Mouse (Mus musculus) midbrain, postnatal 0 days (tissue): ENCODE measurements around the gene Flrt2. TPM values are rescaled to one million over a fixed set of nuclear protein-coding genes. Genes with fewer than 3 reads are reported as not detected.

Experiments
- ATAC-seq: fragments of 200-750 bp; cut with Nextera tagmentation; 2 replicates; pipeline ENCODE4 v1.8.0; 2017; ENCODE audit warnings: moderate number of reproducible peaks, mild to moderate bottlenecking, moderate TSS enrichment, moderate library complexity; ENCODE audit not compliant: low FRiP score
- DNase-seq: peaks from one replicate; pipeline ENCODE4 v3.0.0-alpha.2; 2015; ENCODE audit warnings: low spot score
- H3K27ac ChIP-seq: fragments of 300-500 bp; sonication (generic); 2 replicates; pipeline ENCODE4 v1.5.1; 2014; ENCODE audit warnings: low read depth, mild to moderate bottlenecking, low read length, mixed read lengths
- H3K27me3 ChIP-seq: fragments of 300-500 bp; sonication (generic); 2 replicates; pipeline ENCODE4 v1.6.1; 2014; ENCODE audit warnings: low read length, control low read depth, mixed read lengths; ENCODE audit not compliant: insufficient read depth
- H3K36me3 ChIP-seq: fragments of 300-500 bp; sonication (generic); 2 replicates; pipeline ENCODE4 v1.6.1; 2014; ENCODE audit warnings: low read length, control low read depth, mixed read lengths; ENCODE audit not compliant: insufficient read depth
- H3K4me1 ChIP-seq: fragments of 300-500 bp; sonication (generic); 2 replicates; pipeline ENCODE4 v1.6.1; 2014; ENCODE audit warnings: mild to moderate bottlenecking, control low read depth, antibody characterized with exemption, low read length, mixed read lengths; ENCODE audit not compliant: insufficient read depth
- H3K4me2 ChIP-seq: fragments of 300-500 bp; sonication (generic); 2 replicates; pipeline ENCODE4 v1.6.1; 2014; ENCODE audit warnings: low read depth, mild to moderate bottlenecking, low read length, mixed read lengths; ENCODE audit not compliant: poor library complexity, severe bottlenecking
- H3K4me3 ChIP-seq: fragments of 300-500 bp; sonication (generic); 2 replicates; pipeline ENCODE4 v1.5.1; 2014; ENCODE audit warnings: low read depth, mild to moderate bottlenecking, low read length, moderate library complexity
- H3K9ac ChIP-seq: fragments of 300-500 bp; sonication (generic); replicated peaks from 2 replicates; pipeline ENCODE4 v1.6.1; 2014; ENCODE audit warnings: mild to moderate bottlenecking, low read length, moderate library complexity, mixed read lengths; ENCODE audit not compliant: poor library complexity, severe bottlenecking
- H3K9me3 ChIP-seq: fragments of 300-500 bp; sonication (generic); 2 replicates; pipeline ENCODE4 v1.6.1; 2016; ENCODE audit warnings: low read length, control low read depth
- CTCF ChIP-seq: IDR thresholded peaks from 2 replicates; pipeline ENCODE4 v1.5.1; 2016; ENCODE audit warnings: antibody characterized with exemption, mild to moderate bottlenecking
- whole genome bisulfite sequencing: fragments of 180-500 bp; shearing (Covaris S2); extraction: QIAGEN DNeasy Blood & Tissue Kit; methylation state at CpG from one replicate; pipeline ENCODE4 v1.1.7; 2014; 5-methylcytosine and 5-hydroxymethylcytosine counted together
- polyA plus RNA-seq: library from polyadenylated mRNA; unstranded; fragments of >200 nt; fragmentation: Nextera tagmentation; extraction: Ambion mirVana; gene quantifications from 2 replicates; pipeline ENCODE4 v1.2.1, GENCODE M21; 2015
- total RNA-seq: library from RNA; depleted of rRNA; stranded (reverse); fragments of >200 nt; gene quantifications from 2 replicates; pipeline ENCODE4 v1.2.3, GENCODE M21; 2014

Flrt2 gene
- total and polyA plus RNA-seq, 2 experiments from 2014 or later: 12.3 to 44.6 TPM

- TF ChIP-seq CTCF: peak; percentile 56
- Histone ChIP-seq H3K4me1 (peaks cover 3% of the 10 kb centered on the region), H3K27ac (peak overlapping the region; percentile 88), H3K4me2 (peak overlapping the region; percentile 82), H3K36me3 (no peaks in the 10 kb centered on the region), H3K4me3 (peak overlapping the region; percentile 90), H3K27me3 (no peaks in the 10 kb centered on the region), H3K9me3 (no peaks in the 10 kb centered on the region), H3K9ac (peak overlapping the region; percentile 86)
- under 1% methylated on average over 49 of the region's 68 CpGs for WGBS
- ATAC-seq (peak; percentile 88), DNase-seq (peak; percentile 94)
Observed at GRCm38 (mm10) chr12:95694991-95695833, 3.2 kb downstream of the Flrt2 start.

GRCm38 (mm10) chr12:95695834-95696521 lies 4.0 kb downstream of the Flrt2 start:
- peak overlapping the region; percentile 86 for H3K9ac ChIP-seq
- DNase-seq (peak; percentile 53), ATAC-seq (no peak; the same call in 1 of the 2 replicates)
- H3K27me3 ChIP-seq: no peaks in the 10 kb centered on the region
- no peaks in the 10 kb centered on the region for H3K36me3 ChIP-seq
- H3K27ac ChIP-seq: peak overlapping the region; percentile 88
- peaks cover 3% of the 10 kb centered on the region for H3K4me1 ChIP-seq
- peak overlapping the region; percentile 82 for H3K4me2 ChIP-seq
- peak; percentile 35 for TF ChIP-seq CTCF
- peak overlapping the region; percentile 90 for H3K4me3 ChIP-seq
- WGBS: under 1% methylated on average over 22 of the region's 28 CpGs
- H3K9me3 ChIP-seq: no peaks in the 10 kb centered on the region

- Histone ChIP-seq H3K27ac (peak overlapping the region; percentile 63), H3K9me3 (no peaks in the 10 kb centered on the region), H3K4me2 (peak overlapping the region; percentile 82), H3K27me3 (no peaks in the 10 kb centered on the region), H3K36me3 (no peaks in the 10 kb centered on the region), H3K4me3 (peak overlapping the region; percentile 90), H3K9ac (peak overlapping the region; percentile 86), H3K4me1 (peaks cover 3% of the 10 kb centered on the region)
- DNase-seq: peak; percentile 33
- TF ChIP-seq CTCF: no peak
- no peak for ATAC-seq
- WGBS: 3% methylated on average over 6 of the region's 6 CpGs
Observed at GRCm38 (mm10) chr12:95696522-95697025, 4.5 kb downstream of the Flrt2 start.

- no peak for ATAC-seq
- Histone ChIP-seq H3K27me3 (no peaks in the 10 kb centered on the region), H3K9ac (0 out of 2 replicates have a peak overlapping the region, but pooled peaks have one; percentile 42), H3K4me3 (peak overlapping the region; percentile 90), H3K27ac (no peak overlapping the region), H3K9me3 (no peaks in the 10 kb centered on the region), H3K4me2 (peak overlapping the region; percentile 82), H3K4me1 (no peaks in the 10 kb centered on the region), H3K36me3 (no peaks in the 10 kb centered on the region)
- 50% methylated on average over 1 of the region's 1 CpGs for WGBS
- TF ChIP-seq CTCF: peak; percentile 68
- peak; percentile 46 for DNase-seq
Observed at GRCm38 (mm10) chr12:95698556-95698955, 6.5 kb downstream of the Flrt2 start.

- DNase-seq (no peak), ATAC-seq (no peak)
- Histone ChIP-seq H3K27me3 (no peaks in the 10 kb centered on the region), H3K36me3 (no peaks in the 10 kb centered on the region), H3K4me1 (no peaks in the 10 kb centered on the region), H3K9me3 (no peaks in the 10 kb centered on the region), H3K9ac (no peak overlapping the region), H3K4me2 (no peak overlapping the region), H3K27ac (no peak overlapping the region), H3K4me3 (no peak overlapping the region)
- 77% methylated on average over 2 of the region's 2 CpGs for WGBS
- no peak for TF ChIP-seq CTCF
Observed at GRCm38 (mm10) chr12:95700746-95701145, 8.7 kb downstream of the Flrt2 start.
